Mouse (Mus musculus): ENCODE data around the gene Smarca4. TPM values are rescaled to one million over a fixed set of nuclear protein-coding genes. Genes with fewer than 3 reads are reported as not detected.

Smarca4 gene
- total RNA-seq, 2 experiments from 2014 or later, result 48.2 to 65.4 TPM

- ATAC-seq (replicated peaks; ENCODE audit: low FRiP score, poor library complexity, severe bottlenecking), result 0 out of 2 replicates have a peak, but pooled peaks have one; percentile 53
These were observed 17.8 kb upstream of the Smarca4 start for GRCm38 (mm10) chr9:21598198-21598597.

- ATAC-seq (replicated peaks; ENCODE audit: low FRiP score, poor library complexity, severe bottlenecking), result no peak; the same call in 1 of the 2 replicates
These were observed 15.8 kb upstream of the Smarca4 start for GRCm38 (mm10) chr9:21600186-21600585.

GRCm38 (mm10) chr9:21601073-21601472 lies 14.9 kb upstream of the Smarca4 start:
- no peak for ATAC-seq (replicated peaks; ENCODE audit: low FRiP score, poor library complexity, severe bottlenecking)

GRCm38 (mm10) chr9:21601722-21602399 lies 14.1 kb upstream of the Smarca4 start:
- ATAC-seq (replicated peaks; ENCODE audit: low FRiP score, poor library complexity, severe bottlenecking), result peak; percentile 85

- ATAC-seq (replicated peaks; ENCODE audit: low FRiP score, poor library complexity, severe bottlenecking), result no peak
These were observed 11.8 kb upstream of the Smarca4 start for GRCm38 (mm10) chr9:21604119-21604518.

GRCm38 (mm10) chr9:21605865-21606264 lies 10.1 kb upstream of the Smarca4 start:
- ATAC-seq (replicated peaks; ENCODE audit: low FRiP score, poor library complexity, severe bottlenecking), result no peak

GRCm38 (mm10) chr9:21606648-21607047 lies 9.3 kb upstream of the Smarca4 start:
- no peak for ATAC-seq (replicated peaks; ENCODE audit: low FRiP score, poor library complexity, severe bottlenecking)

GRCm38 (mm10) chr9:21609861-21610260 lies 6.1 kb upstream of the Smarca4 start:
- no peak for ATAC-seq (replicated peaks; ENCODE audit: low FRiP score, poor library complexity, severe bottlenecking)

- ATAC-seq (replicated peaks; ENCODE audit: low FRiP score, poor library complexity, severe bottlenecking), result no peak
These were observed 929 bp upstream of the Smarca4 start for GRCm38 (mm10) chr9:21614864-21615616.

GRCm38 (mm10) chr9:21616232-21616781 lies 338 bp downstream of the Smarca4 start:
- peak; percentile 55; the same call in 1 of the 2 replicates for ATAC-seq (replicated peaks; ENCODE audit: low FRiP score, poor library complexity, severe bottlenecking)

- ATAC-seq (replicated peaks; ENCODE audit: low FRiP score, poor library complexity, severe bottlenecking), result 0 out of 2 replicates have a peak, but pooled peaks have one; percentile 39
These were observed 1.1 kb downstream of the Smarca4 start for GRCm38 (mm10) chr9:21617066-21617465.

GRCm38 (mm10) chr9:21620229-21620628 lies 4.3 kb downstream of the Smarca4 start:
- ATAC-seq (replicated peaks; ENCODE audit: low FRiP score, poor library complexity, severe bottlenecking), result no peak

GRCm38 (mm10) chr9:21622676-21623075 lies 6.7 kb downstream of the Smarca4 start:
- no peak for ATAC-seq (replicated peaks; ENCODE audit: low FRiP score, poor library complexity, severe bottlenecking)

GRCm38 (mm10) chr9:21625342-21626339 lies 9.7 kb downstream of the Smarca4 start:
- ATAC-seq (replicated peaks; ENCODE audit: low FRiP score, poor library complexity, severe bottlenecking), result no peak

- peak; percentile 39; the same call in 1 of the 2 replicates for ATAC-seq (replicated peaks; ENCODE audit: low FRiP score, poor library complexity, severe bottlenecking)
These were observed 10.6 kb downstream of the Smarca4 start for GRCm38 (mm10) chr9:21626571-21626970.

GRCm38 (mm10) chr9:21627145-21627795 lies 11.3 kb downstream of the Smarca4 start:
- no peak for ATAC-seq (replicated peaks; ENCODE audit: low FRiP score, poor library complexity, severe bottlenecking)

GRCm38 (mm10) chr9:21630673-21631072 lies 14.7 kb downstream of the Smarca4 start:
- ATAC-seq (replicated peaks; ENCODE audit: low FRiP score, poor library complexity, severe bottlenecking), result peak; percentile 54; the same call in 1 of the 2 replicates

- ATAC-seq (replicated peaks; ENCODE audit: low FRiP score, poor library complexity, severe bottlenecking), result no peak
These were observed 17.1 kb downstream of the Smarca4 start for GRCm38 (mm10) chr9:21633106-21633505.

- no peak for ATAC-seq (replicated peaks; ENCODE audit: low FRiP score, poor library complexity, severe bottlenecking)
These were observed 19.7 kb downstream of the Smarca4 start for GRCm38 (mm10) chr9:21635639-21636038.

Measured in erythroid progenitor cell, adult 5-6 weeks (primary cell).